Mouse (Mus musculus): ENCODE results near the gene Dtx2. TPM values are rescaled to one million over a fixed set of nuclear protein-coding genes. Genes with fewer than 3 reads are reported as not detected.

Dtx2 gene
- total and polyA plus RNA-seq, 3 experiments, result 11.9 to 17.2 TPM; not detected in 1

GRCm38 (mm10) chr5:135979904-135980303 lies 14.7 kb upstream of the Dtx2 start, which contains the start of gene Zp3:
Zp3 (plus strand) TSS chr5:135980099.
- H3K9ac ChIP-seq (ENCODE audit: control insufficient read depth, low read depth, low read length, poor library complexity, severe bottlenecking), result no peak within 1 kb of the TSS
- H3K27ac ChIP-seq (ENCODE audit: control insufficient read depth, low read depth, low read length), result no peak within 1 kb of the TSS
- no peaks in the 10 kb centered on the region for H3K36me3 ChIP-seq (ENCODE audit: control insufficient read depth in 1 of 2, insufficient read depth in 2 of 2, low read length in 2 of 2)
- no peak for TF ChIP-seq UBTF (IDR thresholded peaks at IDR 0.05; ENCODE audit: borderline replicate concordance, insufficient read depth, low read depth, low read length)
- no peak for TF ChIP-seq EP300 (IDR thresholded peaks at IDR 0.05; ENCODE audit: low read depth in 1 of 2, low read length in 2 of 2)
- TF ChIP-seq KAT2A (conservative IDR thresholded peaks at IDR 0.05; ENCODE audit: low read depth, low read length), result no peak
- TF ChIP-seq BHLHE40 (IDR thresholded peaks at IDR 0.05; ENCODE audit: borderline replicate concordance, low read depth, low read length), result no peak
- no peak for TF ChIP-seq NELFE (IDR thresholded peaks at IDR 0.05; ENCODE audit: low read depth, low read length)
- TF ChIP-seq MAZ (IDR thresholded peaks at IDR 0.05; ENCODE audit: low read depth, low read length), result no peak
- no peak for TF ChIP-seq ZMIZ1 (IDR thresholded peaks at IDR 0.05; ENCODE audit: low read depth, low read length)
- no peak for TF ChIP-seq ELF1 (IDR thresholded peaks at IDR 0.05; ENCODE audit: low read depth, low read length)
- TF ChIP-seq MYB (IDR thresholded peaks at IDR 0.05; ENCODE audit: low read depth, low read length), result no peak
- no peak for TF ChIP-seq SIN3A (IDR thresholded peaks at IDR 0.05; ENCODE audit: low read length)
- no peak for TF ChIP-seq ZC3H11A (IDR thresholded peaks at IDR 0.05; ENCODE audit: low read depth, low read length)
- TF ChIP-seq CHD2 (IDR thresholded peaks at IDR 0.05; ENCODE audit: low read length), result no peak
- TF ChIP-seq MXI1 (IDR thresholded peaks at IDR 0.05; ENCODE audit: low read depth, low read length), result no peak
- no peak for TF ChIP-seq CHD1 (IDR thresholded peaks at IDR 0.05; ENCODE audit: low read depth, low read length)
- TF ChIP-seq TBP (IDR thresholded peaks at IDR 0.05; ENCODE audit: low read depth, low read length), result no peak
- no peak for TF ChIP-seq POLR2AphosphoS2 (IDR thresholded peaks at IDR 0.05; ENCODE audit: low read length)
- TF ChIP-seq MAFK (IDR thresholded peaks at IDR 0.05; ENCODE audit: borderline replicate concordance, low read depth, low read length), result no peak
- TF ChIP-seq E2F4 (IDR thresholded peaks at IDR 0.05; ENCODE audit: borderline replicate concordance, low read depth, low read length), result no peak
- no peak for TF ChIP-seq GATA1 (IDR thresholded peaks at IDR 0.05; ENCODE audit: low read depth, low read length)
- H3K4me3 ChIP-seq (ENCODE audit: control insufficient read depth in 1 of 2, insufficient read depth in 1 of 2, low read depth in 2 of 2, low read length in 2 of 2), result no peak within 1 kb of the TSS
- no peaks in the 10 kb centered on the region for H3K79me2 ChIP-seq (ENCODE audit: control insufficient read depth, insufficient read depth, low read length, poor library complexity)
- no peak for DNase-seq (ENCODE audit: low read depth, low spot score)
- H3K4me1 ChIP-seq (ENCODE audit: control insufficient read depth in 1 of 2, insufficient read depth in 2 of 2, low read length in 2 of 2), result no peaks in the 10 kb centered on the region
- no peaks in the 10 kb centered on the region for H3K9me3 ChIP-seq (replicated peaks; ENCODE audit: insufficient read depth, low read length)
- H3K27me3 ChIP-seq (ENCODE audit: control insufficient read depth in 1 of 2, insufficient read depth in 2 of 2, low read length in 2 of 2), result no peaks in the 10 kb centered on the region

GRCm38 (mm10) chr5:135982398-135982797 lies 12.2 kb upstream of the Dtx2 start:
- Histone ChIP-seq H3K36me3 (ENCODE audit: control insufficient read depth in 1 of 2, insufficient read depth in 2 of 2, low read length in 2 of 2) (no peaks in the 10 kb centered on the region), H3K79me2 (ENCODE audit: control insufficient read depth, insufficient read depth, low read length, poor library complexity) (no peaks in the 10 kb centered on the region), H3K9ac (ENCODE audit: control insufficient read depth, low read depth, low read length, poor library complexity, severe bottlenecking) (no peak overlapping the region), H3K4me1 (ENCODE audit: control insufficient read depth in 1 of 2, insufficient read depth in 2 of 2, low read length in 2 of 2) (no peaks in the 10 kb centered on the region), H3K4me3 (ENCODE audit: control insufficient read depth in 1 of 2, insufficient read depth in 1 of 2, low read depth in 2 of 2, low read length in 2 of 2) (no peak overlapping the region), H3K9me3 (replicated peaks; ENCODE audit: insufficient read depth, low read length) (no peaks in the 10 kb centered on the region), H3K27me3 (ENCODE audit: control insufficient read depth in 1 of 2, insufficient read depth in 2 of 2, low read length in 2 of 2) (no peaks in the 10 kb centered on the region), H3K27ac (ENCODE audit: control insufficient read depth, low read depth, low read length) (no peak overlapping the region)
- TF ChIP-seq MYB (IDR thresholded peaks at IDR 0.05; ENCODE audit: low read depth, low read length), result no peak
- TF ChIP-seq ZMIZ1 (IDR thresholded peaks at IDR 0.05; ENCODE audit: low read depth, low read length), result no peak
- TF ChIP-seq RAD21 (IDR thresholded peaks at IDR 0.05; ENCODE audit: low read depth, low read length), result peak; percentile 72
- TF ChIP-seq E2F4 (IDR thresholded peaks at IDR 0.05; ENCODE audit: borderline replicate concordance, low read depth, low read length), result no peak
- no peak for TF ChIP-seq EP300 (IDR thresholded peaks at IDR 0.05; ENCODE audit: low read depth in 1 of 2, low read length in 2 of 2)
- TF ChIP-seq SMC3 (IDR thresholded peaks at IDR 0.05; ENCODE audit: low read depth, low read length), result peak; percentile 85
- TF ChIP-seq BHLHE40 (IDR thresholded peaks at IDR 0.05; ENCODE audit: borderline replicate concordance, low read depth, low read length), result no peak
- TF ChIP-seq MEF2A (IDR thresholded peaks at IDR 0.05; ENCODE audit: extremely low read depth, insufficient replicate concordance, low read depth, low read length, poor library complexity, severe bottlenecking), result no peak
- no peak for TF ChIP-seq MAX (IDR thresholded peaks at IDR 0.05; ENCODE audit: low read length)
- peak; percentile 83 to 91 (median 89) for TF ChIP-seq CTCF (IDR thresholded peaks at IDR 0.05 in 2 of 3, conservative IDR thresholded peaks at IDR 0.05 in 1 of 3; ENCODE audit: control insufficient read depth in 1 of 3, insufficient read depth in 1 of 3, low read depth in 2 of 3, low read length in 3 of 3, poor library complexity in 1 of 3, severe bottlenecking in 1 of 3)
- TF ChIP-seq ZNF384 (IDR thresholded peaks at IDR 0.05; ENCODE audit: low read depth, low read length), result no peak
- no peak for TF ChIP-seq ZKSCAN1 (IDR thresholded peaks at IDR 0.05; ENCODE audit: low read depth, low read length)
- no peak for TF ChIP-seq TAL1 (IDR thresholded peaks at IDR 0.05; ENCODE audit: low read length)
- TF ChIP-seq TBP (IDR thresholded peaks at IDR 0.05; ENCODE audit: low read depth, low read length), result no peak
- TF ChIP-seq ETS1 (IDR thresholded peaks at IDR 0.05; ENCODE audit: low read depth, low read length), result no peak
- no peak for TF ChIP-seq NELFE (IDR thresholded peaks at IDR 0.05; ENCODE audit: low read depth, low read length)
- TF ChIP-seq HCFC1 (IDR thresholded peaks at IDR 0.05; ENCODE audit: low read depth, low read length), result no peak
- TF ChIP-seq ZC3H11A (IDR thresholded peaks at IDR 0.05; ENCODE audit: low read depth, low read length), result peak; percentile 52
- TF ChIP-seq CHD1 (IDR thresholded peaks at IDR 0.05; ENCODE audit: low read depth, low read length), result no peak
- no peak for TF ChIP-seq MAFK (IDR thresholded peaks at IDR 0.05; ENCODE audit: borderline replicate concordance, low read depth, low read length)
- peak; percentile 61 for DNase-seq (ENCODE audit: low read depth, low spot score)

All from MEL (cell line).